Mouse (Mus musculus) bone marrow macrophage, adult 2 months (primary cell): ENCODE results near the gene Ulk4.

Experiments used
- CTCF ChIP-seq: IDR thresholded peaks from 2 replicates; pipeline ENCODE4 v1.5.1; 2012; ENCODE audit warnings: low read depth, mild to moderate bottlenecking, low read length, moderate library complexity
- POLR2A ChIP-seq: IDR thresholded peaks from 2 replicates; pipeline ENCODE4 v1.6.1; 2012; ENCODE audit warnings: mild to moderate bottlenecking, low read depth, low read length, borderline replicate concordance

- TF ChIP-seq CTCF (no peak), POLR2A (no peak)
Observed at GRCm38 (mm10) chr9:120976856-120977255, 300.1 kb downstream of the Ulk4 start.
